Mouse (Mus musculus) right cerebral cortex, postnatal 25 days (tissue): Measurements from ENCODE around the gene Clec4n.
"Not testable (repeated sequence)": the region's sequence is repeated elsewhere in the genome, so short reads cannot be mapped to it uniquely, and the experiment has no call there.

ENCODE experiments used
- DNase-seq: peaks from one replicate; pipeline ENCODE4 v3.0.0; 2022

Gene Clec4n

GRCm38 (mm10) chr6:123293509-123293908 is 63.9 kb downstream of the Clec4n start:
- not testable (repeated sequence) for DNase-seq
